Mouse (Mus musculus) urinary bladder, postnatal 14 days (tissue): ENCODE data around the gene Tulp3.
A peak's percentile ranks its signal among the peaks of the same experiment; 100 is the strongest.
"Not testable (repeated sequence)": the region's sequence is repeated elsewhere in the genome, so short reads cannot be mapped to it uniquely, and the experiment has no call there.

Experiments used
- DNase-seq: peaks from one replicate; pipeline ENCODE4 v3.0.0; 2021; ENCODE audit warnings: low spot score

Gene Tulp3

GRCm38 (mm10) chr6:128358999-128359398 lies 3.3 kb upstream of the Tulp3 start:
- DNase-seq: peak; percentile 54

- DNase-seq: peak; percentile 20
Measured at GRCm38 (mm10) chr6:128355201-128355681, 410 bp downstream of the Tulp3 start.

GRCm38 (mm10) chr6:128354140-128354539 lies 1.5 kb downstream of the Tulp3 start:
- no peak for DNase-seq

- DNase-seq: no peak
Measured at GRCm38 (mm10) chr6:128349711-128350110, 5.9 kb downstream of the Tulp3 start.

- DNase-seq: no peak
Measured at GRCm38 (mm10) chr6:128346782-128347181, 8.9 kb downstream of the Tulp3 start.

- no peak for DNase-seq
Measured at GRCm38 (mm10) chr6:128345623-128346022, 10.0 kb downstream of the Tulp3 start.

- DNase-seq: no peak
Measured at GRCm38 (mm10) chr6:128341956-128342723, 13.5 kb downstream of the Tulp3 start.

GRCm38 (mm10) chr6:128338876-128339275 lies 16.8 kb downstream of the Tulp3 start:
- DNase-seq: no peak

- DNase-seq: no peak
Measured at GRCm38 (mm10) chr6:128337467-128337866, 18.2 kb downstream of the Tulp3 start.

GRCm38 (mm10) chr6:128334397-128335124 lies 21.1 kb downstream of the Tulp3 start:
- DNase-seq: peak; percentile 85

GRCm38 (mm10) chr6:128318317-128318716 lies 37.3 kb downstream of the Tulp3 start:
- peak; percentile 60 for DNase-seq

GRCm38 (mm10) chr6:128315597-128315996 lies 40.1 kb downstream of the Tulp3 start:
- no peak for DNase-seq

GRCm38 (mm10) chr6:128314796-128315195 lies 40.9 kb downstream of the Tulp3 start:
- DNase-seq: no peak

- peak; percentile 58 for DNase-seq
Measured at GRCm38 (mm10) chr6:128308311-128308710, 47.3 kb downstream of the Tulp3 start.

- no peak for DNase-seq
Measured at GRCm38 (mm10) chr6:128304801-128305200, 50.9 kb downstream of the Tulp3 start.

- DNase-seq: not testable (repeated sequence)
Measured at GRCm38 (mm10) chr6:128302640-128303039, 53.0 kb downstream of the Tulp3 start.

GRCm38 (mm10) chr6:128301891-128302290 lies 53.8 kb downstream of the Tulp3 start:
- no peak for DNase-seq

GRCm38 (mm10) chr6:128301458-128301857 lies 54.2 kb downstream of the Tulp3 start:
- DNase-seq: no peak

- peak; percentile 78 for DNase-seq
Measured at GRCm38 (mm10) chr6:128300134-128301001, 55.3 kb downstream of the Tulp3 start, which contains the start of gene Tead4. TSS of gene Tead4 (minus strand) at chr6:128300823.

- no peak for DNase-seq
Measured at GRCm38 (mm10) chr6:128299292-128300133, 56.1 kb downstream of the Tulp3 start.

- no peak for DNase-seq
Measured at GRCm38 (mm10) chr6:128298246-128298645, 57.4 kb downstream of the Tulp3 start.
